Mouse (Mus musculus): ENCODE data around the gene Dnah11. TPM values are rescaled to one million over a fixed set of nuclear protein-coding genes. Genes with fewer than 3 reads are reported as not detected.
A peak's percentile ranks its signal among the peaks of the same experiment; 100 is the strongest.

Gene Dnah11
- polyA plus RNA-seq, 1 experiment, result 0.97 TPM

DNA sequence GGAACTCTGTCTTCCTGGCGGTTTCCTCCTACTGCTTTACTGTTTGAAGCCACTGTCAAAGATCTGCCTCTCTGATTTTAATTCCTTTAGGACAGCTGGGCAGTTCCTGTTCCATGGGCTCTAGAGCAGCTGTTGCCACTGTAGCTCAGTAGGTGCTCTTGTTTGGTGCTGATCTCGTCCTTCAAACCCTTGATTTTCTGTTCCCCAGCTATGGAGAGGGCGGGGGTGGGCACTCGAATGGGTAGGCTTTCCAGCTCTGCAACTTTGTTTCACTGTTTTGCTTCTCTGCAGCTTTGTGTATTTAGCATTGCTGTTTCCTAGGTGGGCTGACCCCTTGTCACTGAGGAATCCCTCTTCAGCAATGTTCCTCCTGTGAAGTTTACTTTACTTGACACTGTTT is 34.1 kb downstream of the Dnah11 start:
- no peak for DNase-seq (ENCODE audit: low read depth)
- TF ChIP-seq CTCF (IDR thresholded peaks at IDR 0.05; ENCODE audit: borderline replicate concordance, extremely low read depth, insufficient read depth, insufficient read length) (no peak), POLR2A (IDR thresholded peaks at IDR 0.05; ENCODE audit: borderline replicate concordance, extremely low read depth, insufficient read depth, insufficient read length, poor library complexity, severe bottlenecking) (no peak)

GRCm38 (mm10) chr12:118156986-118157385 is 41.9 kb downstream of the Dnah11 start:
- DNase-seq (ENCODE audit: low read depth), result no peak
- no peak for TF ChIP-seq CTCF (IDR thresholded peaks at IDR 0.05; ENCODE audit: borderline replicate concordance, extremely low read depth, insufficient read depth, insufficient read length)
- no peak for TF ChIP-seq POLR2A (IDR thresholded peaks at IDR 0.05; ENCODE audit: borderline replicate concordance, extremely low read depth, insufficient read depth, insufficient read length, poor library complexity, severe bottlenecking)

- no peak for DNase-seq (ENCODE audit: low read depth)
- no peak for TF ChIP-seq POLR2A (IDR thresholded peaks at IDR 0.05; ENCODE audit: borderline replicate concordance, extremely low read depth, insufficient read depth, insufficient read length, poor library complexity, severe bottlenecking)
- no peak for TF ChIP-seq CTCF (IDR thresholded peaks at IDR 0.05; ENCODE audit: borderline replicate concordance, extremely low read depth, insufficient read depth, insufficient read length)
Measured at GRCm38 (mm10) chr12:118147521-118148033, 51.3 kb downstream of the Dnah11 start.

DNA sequence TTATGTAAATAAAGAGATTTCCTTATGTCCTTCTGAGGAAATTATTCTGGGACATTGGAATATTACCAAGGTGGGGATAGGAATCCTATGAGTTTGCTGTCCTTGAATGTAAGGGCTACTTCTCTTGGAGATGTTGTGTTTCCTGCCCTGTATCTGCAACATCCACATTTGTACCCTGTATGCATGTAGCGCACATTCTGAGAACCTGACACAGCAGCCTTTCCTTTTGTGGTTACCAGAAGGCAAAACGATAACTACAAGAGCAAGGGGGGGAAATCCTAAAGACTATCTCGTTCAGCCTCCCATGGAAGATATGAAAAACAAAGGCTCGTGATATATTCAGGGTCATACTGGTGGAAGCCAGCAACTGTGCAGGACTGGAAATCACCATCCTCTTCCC is 70.7 kb downstream of the Dnah11 start:
- no peak for TF ChIP-seq CTCF (IDR thresholded peaks at IDR 0.05; ENCODE audit: borderline replicate concordance, extremely low read depth, insufficient read depth, insufficient read length)
- no peak for TF ChIP-seq POLR2A (IDR thresholded peaks at IDR 0.05; ENCODE audit: borderline replicate concordance, extremely low read depth, insufficient read depth, insufficient read length, poor library complexity, severe bottlenecking)
- DNase-seq (ENCODE audit: low read depth), result no peak

GRCm38 (mm10) chr12:118119668-118120067 is 79.2 kb downstream of the Dnah11 start:
- TF ChIP-seq CTCF (IDR thresholded peaks at IDR 0.05; ENCODE audit: borderline replicate concordance, extremely low read depth, insufficient read depth, insufficient read length) (no peak), POLR2A (IDR thresholded peaks at IDR 0.05; ENCODE audit: borderline replicate concordance, extremely low read depth, insufficient read depth, insufficient read length, poor library complexity, severe bottlenecking) (no peak)
- no peak for DNase-seq (ENCODE audit: low read depth)

DNA sequence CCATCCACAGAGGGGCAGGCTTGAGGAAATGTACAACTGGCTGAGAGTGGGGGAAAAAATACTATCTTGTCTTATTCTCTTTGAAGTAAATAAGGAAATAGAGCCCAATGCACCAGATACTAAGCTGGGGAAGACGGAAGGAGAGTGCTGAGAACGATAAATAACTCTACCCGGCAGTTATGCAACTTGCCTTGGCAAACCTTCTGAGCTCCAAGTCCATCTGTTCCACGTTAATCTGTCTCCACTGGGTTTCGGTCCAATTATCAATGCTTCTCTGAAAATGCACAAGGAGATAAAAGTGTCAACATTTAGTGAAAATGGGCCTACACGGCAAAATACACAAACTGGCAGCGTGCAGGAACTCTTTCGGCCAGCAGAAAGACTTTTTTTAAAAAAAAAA is 86.2 kb downstream of the Dnah11 start:
- peak; percentile 34 for DNase-seq (ENCODE audit: low read depth)
- TF ChIP-seq CTCF (IDR thresholded peaks at IDR 0.05; ENCODE audit: borderline replicate concordance, extremely low read depth, insufficient read depth, insufficient read length), result no peak
- no peak for TF ChIP-seq POLR2A (IDR thresholded peaks at IDR 0.05; ENCODE audit: borderline replicate concordance, extremely low read depth, insufficient read depth, insufficient read length, poor library complexity, severe bottlenecking)

DNA sequence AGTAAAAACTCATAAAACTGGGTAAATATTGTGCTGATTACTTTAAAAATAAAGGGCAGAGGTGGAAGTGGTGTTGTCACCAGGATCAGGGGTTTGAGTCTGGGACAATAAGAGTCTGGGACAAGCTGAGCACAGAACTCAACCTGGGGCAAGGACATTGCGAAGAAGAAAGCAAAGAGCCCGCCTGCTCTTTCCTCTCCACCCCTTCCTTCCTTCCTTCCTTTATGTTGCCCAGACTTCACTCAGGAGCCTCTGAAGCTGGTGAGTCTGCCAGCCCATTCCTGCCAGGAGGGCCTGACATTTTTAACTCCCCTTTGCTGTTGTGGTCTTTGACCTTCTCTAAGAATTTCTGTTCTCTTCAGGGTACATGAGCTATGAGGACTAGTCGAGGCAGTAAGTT is 86.9 kb downstream of the Dnah11 start:
- DNase-seq (ENCODE audit: low read depth), result no peak
- no peak for TF ChIP-seq CTCF (IDR thresholded peaks at IDR 0.05; ENCODE audit: borderline replicate concordance, extremely low read depth, insufficient read depth, insufficient read length)
- no peak for TF ChIP-seq POLR2A (IDR thresholded peaks at IDR 0.05; ENCODE audit: borderline replicate concordance, extremely low read depth, insufficient read depth, insufficient read length, poor library complexity, severe bottlenecking)

DNA sequence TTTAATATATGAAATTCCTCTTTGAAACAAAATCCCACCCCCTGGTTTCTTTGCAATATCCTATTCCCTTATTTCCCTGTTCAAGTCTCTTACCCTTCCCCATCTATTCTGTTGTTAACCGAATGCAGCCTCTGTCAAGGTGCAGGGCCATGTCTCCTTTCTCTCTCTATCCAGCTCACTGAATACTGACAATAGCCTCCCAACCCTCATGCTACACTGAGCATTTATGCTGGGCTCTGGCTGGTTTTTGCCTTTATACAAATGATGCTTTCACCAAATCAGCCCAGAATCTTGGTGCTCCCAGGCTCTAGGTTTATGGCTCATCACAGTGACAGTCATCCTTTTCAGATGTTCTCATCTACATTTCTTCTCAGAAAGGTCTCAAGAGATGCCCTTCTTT is 91.1 kb downstream of the Dnah11 start:
- DNase-seq (ENCODE audit: low read depth), result no peak
- no peak for TF ChIP-seq POLR2A (IDR thresholded peaks at IDR 0.05; ENCODE audit: borderline replicate concordance, extremely low read depth, insufficient read depth, insufficient read length, poor library complexity, severe bottlenecking)
- no peak for TF ChIP-seq CTCF (IDR thresholded peaks at IDR 0.05; ENCODE audit: borderline replicate concordance, extremely low read depth, insufficient read depth, insufficient read length)

DNA sequence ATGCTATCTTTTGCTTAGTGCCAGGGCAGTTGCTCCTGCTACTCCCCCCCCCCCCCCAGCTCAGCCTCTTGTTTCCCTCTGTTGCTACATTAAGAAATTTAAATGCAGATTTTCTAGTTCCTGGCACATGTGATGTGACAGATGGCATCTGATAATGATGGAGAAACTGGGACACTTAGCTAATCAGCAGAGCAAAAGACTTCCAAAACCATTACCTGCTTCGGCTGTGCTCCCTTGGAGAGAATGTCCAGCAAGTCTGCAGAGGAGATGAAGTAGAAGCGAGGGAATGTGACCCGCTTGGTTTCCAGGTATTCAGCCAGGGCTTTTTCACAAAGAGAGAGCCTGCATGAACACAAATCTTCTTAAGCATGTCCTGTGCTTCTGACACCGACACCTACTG is 94.3 kb downstream of the Dnah11 start:
- DNase-seq (ENCODE audit: low read depth), result peak; percentile 80
- TF ChIP-seq CTCF (IDR thresholded peaks at IDR 0.05; ENCODE audit: borderline replicate concordance, extremely low read depth, insufficient read depth, insufficient read length), result no peak
- TF ChIP-seq POLR2A (IDR thresholded peaks at IDR 0.05; ENCODE audit: borderline replicate concordance, extremely low read depth, insufficient read depth, insufficient read length, poor library complexity, severe bottlenecking), result no peak

DNA sequence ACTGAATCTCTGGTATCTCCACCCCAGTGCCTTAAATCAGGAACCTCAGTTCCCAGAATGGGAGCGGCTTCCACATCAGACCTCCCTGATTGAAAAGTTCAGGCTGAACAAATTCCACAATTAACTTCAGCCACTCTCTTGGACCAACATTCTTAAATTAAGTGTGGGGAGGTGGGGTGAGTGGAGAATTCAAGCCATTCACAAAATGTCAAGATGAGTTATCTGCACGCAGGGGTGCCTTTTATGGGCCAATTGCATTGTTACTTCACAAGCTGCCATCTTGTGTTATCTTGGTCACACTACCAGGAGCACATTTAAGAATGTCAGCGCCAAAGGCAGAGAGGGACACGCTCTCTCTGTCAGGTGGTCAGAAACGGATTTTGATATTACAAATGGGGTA is 99.1 kb downstream of the Dnah11 start:
- TF ChIP-seq CTCF (IDR thresholded peaks at IDR 0.05; ENCODE audit: borderline replicate concordance, extremely low read depth, insufficient read depth, insufficient read length), result no peak
- TF ChIP-seq POLR2A (IDR thresholded peaks at IDR 0.05; ENCODE audit: borderline replicate concordance, extremely low read depth, insufficient read depth, insufficient read length, poor library complexity, severe bottlenecking), result no peak
- DNase-seq (ENCODE audit: low read depth), result no peak

- no peak for TF ChIP-seq POLR2A (IDR thresholded peaks at IDR 0.05; ENCODE audit: borderline replicate concordance, extremely low read depth, insufficient read depth, insufficient read length, poor library complexity, severe bottlenecking)
- no peak for TF ChIP-seq CTCF (IDR thresholded peaks at IDR 0.05; ENCODE audit: borderline replicate concordance, extremely low read depth, insufficient read depth, insufficient read length)
- DNase-seq (ENCODE audit: low read depth), result peak; percentile 74
Measured at GRCm38 (mm10) chr12:118098257-118098656, 100.6 kb downstream of the Dnah11 start.

- TF ChIP-seq POLR2A (IDR thresholded peaks at IDR 0.05; ENCODE audit: borderline replicate concordance, extremely low read depth, insufficient read depth, insufficient read length, poor library complexity, severe bottlenecking) (no peak), CTCF (IDR thresholded peaks at IDR 0.05; ENCODE audit: borderline replicate concordance, extremely low read depth, insufficient read depth, insufficient read length) (no peak)
Measured at GRCm38 (mm10) chr12:118094946-118095345, 103.9 kb downstream of the Dnah11 start.

More at GRCm38 (mm10) chr12:118094946-118095345, 103.9 kb downstream of the Dnah11 start:
- no peak for DNase-seq (ENCODE audit: low read depth)
